Mouse (Mus musculus) stomach, postnatal 0 days (tissue): ENCODE measurements around the gene Tmco1.

Experiments
- CTCF ChIP-seq: IDR thresholded peaks from 2 replicates; pipeline ENCODE4 v1.5.1; 2016; ENCODE audit warnings: antibody characterized with exemption, low read depth, mild to moderate bottlenecking, moderate library complexity
- EP300 ChIP-seq: optimal IDR thresholded peaks from 2 replicates; pipeline ENCODE3; 2016; ENCODE audit warnings: antibody characterized with exemption

GRCm38 (mm10) chr1:167369905-167370304, 61.7 kb downstream of the Tmco1 start:
- peak; percentile 100 for TF ChIP-seq CTCF
- TF ChIP-seq EP300: no peak
